ENCODE assay signal across 11 mouse cellular contexts in the genomic region with DNA sequence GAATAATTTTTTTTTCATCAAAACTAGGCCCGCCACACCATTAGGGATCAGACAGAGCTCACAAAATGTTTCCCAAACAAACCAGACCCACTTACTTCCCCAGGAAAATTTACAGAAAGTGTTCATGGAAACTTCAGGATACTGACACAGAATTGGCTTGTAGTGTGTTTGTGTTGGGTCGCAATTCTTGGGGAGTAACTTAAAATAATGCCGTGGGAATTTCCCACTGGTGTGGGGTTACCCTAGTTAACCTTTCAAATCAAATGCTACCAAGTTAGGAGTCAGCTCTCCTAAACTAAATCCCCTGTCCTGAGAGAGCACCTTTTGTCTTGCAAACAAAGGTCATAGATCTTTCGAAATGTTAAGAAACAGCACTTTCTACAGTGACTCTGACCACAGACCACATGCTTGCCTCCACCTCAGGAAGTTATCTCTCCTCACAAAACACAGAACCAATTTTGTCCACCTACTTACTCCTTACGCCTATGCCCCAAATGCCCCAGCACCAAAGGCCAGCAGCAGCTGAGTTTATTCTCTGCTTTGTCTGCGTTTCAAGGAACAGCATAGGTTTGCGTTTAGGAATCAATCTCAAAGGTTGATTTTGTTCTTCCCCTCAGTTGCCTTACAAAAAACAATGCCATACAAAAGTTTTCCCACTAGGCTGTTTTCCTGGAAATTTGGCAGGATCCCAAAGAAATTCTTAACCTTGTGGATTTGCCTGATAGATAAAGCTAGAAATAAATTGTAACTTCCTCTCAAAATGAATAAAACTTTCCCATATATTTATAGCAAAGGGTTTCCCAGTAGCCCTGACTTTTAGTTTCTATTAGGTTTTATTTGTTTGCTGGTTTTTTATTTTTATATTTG. TPM values are rescaled to one million over a fixed set of nuclear protein-coding genes. Genes with fewer than 3 reads are reported as not detected.
DNase-seq lines count a peak whose midpoint lies in the region; ATAC-seq and TF ChIP-seq lines count a peak whose summit lies in the region.
"Had no signal": no experiment of that assay in that cellular context is flagged by ENCODE, and none has a peak within 500 bp of the region (broad histone marks: within the 10 kb centered on the region; RNA-seq: fewer than 3 reads in every experiment).

No protein-coding gene starts in this region.

- TF ChIP-seq EP300 in liver, postnatal 0 days (IDR thresholded peaks at IDR 0.05; ENCODE audit: low read depth), result no peak

- H3K4me3 ChIP-seq in forebrain, embryonic 15.5 days, result no peak overlapping the region
- H3K4me3 ChIP-seq in forebrain, embryonic 14.5 days (ENCODE audit: low read depth, low read length), result no peak overlapping the region
- H3K4me3 ChIP-seq in limb, embryonic 12.5 days (replicated peaks), result no peak overlapping the region
- no peak overlapping the region for H3K4me3 ChIP-seq in limb, embryonic 10.5 days
- no peak overlapping the region for H3K4me3 ChIP-seq in embryonic fibroblast, embryonic 13.5 days (ENCODE audit: insufficient read depth, low read length)
- no peak overlapping the region for H3K4me3 ChIP-seq in liver, postnatal 0 days (ENCODE audit: low read depth, low read length)
- H3K4me3 ChIP-seq: neural tube, embryonic 12.5 days had no signal

- no peak overlapping the region for H3K9ac ChIP-seq in forebrain, embryonic 15.5 days (replicated peaks)
- H3K9ac ChIP-seq in forebrain, embryonic 14.5 days (ENCODE audit: low read length), result no peak overlapping the region
- H3K9ac ChIP-seq in limb, embryonic 12.5 days (replicated peaks), result no peak overlapping the region
- no peak overlapping the region for H3K9ac ChIP-seq in liver, postnatal 0 days (replicated peaks)
- H3K9ac ChIP-seq: neural tube, embryonic 12.5 days had no signal

- DNase-seq in forebrain, embryonic 14.5 days (ENCODE audit: low spot score), result no peak
- DNase-seq in limb, embryonic 10.5 days (ENCODE audit: low spot score), result no peak
- DNase-seq in liver, postnatal 0 days, result no peak
- no peak for DNase-seq in thymus, postnatal 4 days
- no peak for DNase-seq in layer of hippocampus, adult 9-11 months
- DNase-seq: kidney, postnatal 10 days had no signal

- no peak for ATAC-seq in forebrain, embryonic 15.5 days (replicated peaks)
- ATAC-seq in forebrain, embryonic 14.5 days, result no peak
- no peak for ATAC-seq in limb, embryonic 12.5 days (ENCODE audit: insufficient number of reproducible peaks, insufficient read depth, low FRiP score, low TSS enrichment, low read depth)
- peak; percentile 47 for ATAC-seq in liver, postnatal 0 days

- no peak for TF ChIP-seq CTCF in embryonic fibroblast, embryonic 13.5 days (IDR thresholded peaks at IDR 0.05; ENCODE audit: borderline replicate concordance, insufficient read depth, low read length)
- no peak for TF ChIP-seq CTCF in liver, postnatal 0 days (IDR thresholded peaks at IDR 0.05; ENCODE audit: low read depth)

- H3K36me3 ChIP-seq in forebrain, embryonic 15.5 days, result no peaks in the 10 kb centered on the region
- no peaks in the 10 kb centered on the region for H3K36me3 ChIP-seq in forebrain, embryonic 14.5 days (ENCODE audit: control insufficient read depth, insufficient read depth, low read length)
- H3K36me3 ChIP-seq in limb, embryonic 12.5 days, result no peaks in the 10 kb centered on the region
- H3K36me3 ChIP-seq in limb, embryonic 10.5 days, result no peaks in the 10 kb centered on the region
- H3K36me3 ChIP-seq in liver, postnatal 0 days (replicated peaks; ENCODE audit: insufficient read depth, low read length), result no peaks in the 10 kb centered on the region
- H3K36me3 ChIP-seq: neural tube, embryonic 12.5 days had no signal

- H3K9me3 ChIP-seq in forebrain, embryonic 15.5 days, result no peaks in the 10 kb centered on the region
- no peaks in the 10 kb centered on the region for H3K9me3 ChIP-seq in forebrain, embryonic 14.5 days (replicated peaks; ENCODE audit: control insufficient read depth, low read length)
- no peaks in the 10 kb centered on the region for H3K9me3 ChIP-seq in limb, embryonic 12.5 days
- H3K9me3 ChIP-seq in limb, embryonic 10.5 days (replicated peaks), result no peaks in the 10 kb centered on the region
- H3K9me3 ChIP-seq in liver, postnatal 0 days (ENCODE audit: low read length), result no peaks in the 10 kb centered on the region
- H3K9me3 ChIP-seq: neural tube, embryonic 12.5 days had no signal

- no peaks in the 10 kb centered on the region for H3K27me3 ChIP-seq in forebrain, embryonic 15.5 days
- H3K27me3 ChIP-seq in forebrain, embryonic 14.5 days (replicated peaks; ENCODE audit: control insufficient read depth, insufficient read depth, low read length), result no peaks in the 10 kb centered on the region
- H3K27me3 ChIP-seq in limb, embryonic 12.5 days, result no peaks in the 10 kb centered on the region
- H3K27me3 ChIP-seq in limb, embryonic 10.5 days (ENCODE audit: low read depth, poor library complexity, severe bottlenecking), result no peaks in the 10 kb centered on the region
- no peaks in the 10 kb centered on the region for H3K27me3 ChIP-seq in liver, postnatal 0 days (ENCODE audit: insufficient read depth, low read length)
- H3K27me3 ChIP-seq: neural tube, embryonic 12.5 days had no signal

- WGBS in forebrain, embryonic 15.5 days, result 35% methylated on average over 7 of the region's 7 CpGs
- WGBS in forebrain, embryonic 14.5 days, result 42% methylated on average over 7 of the region's 7 CpGs
- WGBS in limb, embryonic 12.5 days, result 65% methylated on average over 7 of the region's 7 CpGs
- 71% methylated on average over 7 of the region's 7 CpGs for WGBS in limb, embryonic 10.5 days
- 32% methylated on average over 7 of the region's 7 CpGs for WGBS in liver, postnatal 0 days (ENCODE audit: insufficient replicate concordance)

- no peak overlapping the region for H3K4me2 ChIP-seq in forebrain, embryonic 15.5 days (replicated peaks)
- H3K4me2 ChIP-seq in forebrain, embryonic 14.5 days (ENCODE audit: low read length), result no peak overlapping the region
- no peak overlapping the region for H3K4me2 ChIP-seq in limb, embryonic 12.5 days
- no peak overlapping the region for H3K4me2 ChIP-seq in liver, postnatal 0 days (ENCODE audit: low read depth, low read length)
- H3K4me2 ChIP-seq: neural tube, embryonic 12.5 days had no signal

- TF ChIP-seq POLR2A in embryonic fibroblast, embryonic 13.5 days (IDR thresholded peaks at IDR 0.05; ENCODE audit: low read depth, low read length), result no peak

- H3K27ac ChIP-seq in forebrain, embryonic 15.5 days (replicated peaks), result 0 out of 2 replicates have a peak overlapping the region, but pooled peaks have one; percentile 23
- no peak overlapping the region for H3K27ac ChIP-seq in forebrain, embryonic 14.5 days (ENCODE audit: low read depth, low read length)
- peak overlapping the region; percentile 64 for H3K27ac ChIP-seq in limb, embryonic 12.5 days
- no peak overlapping the region; the same call in 1 of the 2 replicates for H3K27ac ChIP-seq in limb, embryonic 10.5 days
- peak overlapping the region; percentile 58 for H3K27ac ChIP-seq in embryonic fibroblast, embryonic 13.5 days (ENCODE audit: insufficient read depth, low read length)
- peak overlapping the region; percentile 41 for H3K27ac ChIP-seq in liver, postnatal 0 days (ENCODE audit: low read depth)
- H3K27ac ChIP-seq: macrophage; neural tube, embryonic 12.5 days had no signal

- no peaks in the 10 kb centered on the region for H3K4me1 ChIP-seq in forebrain, embryonic 15.5 days
- 0 out of 2 replicates have a peak, but pooled peaks cover 3% of the 10 kb centered on the region for H3K4me1 ChIP-seq in forebrain, embryonic 14.5 days (ENCODE audit: control insufficient read depth, insufficient read depth, low read length)
- peaks cover 5% of the 10 kb centered on the region; the same call in 1 of the 2 replicates for H3K4me1 ChIP-seq in limb, embryonic 12.5 days (replicated peaks)
- H3K4me1 ChIP-seq in limb, embryonic 10.5 days, result no peaks in the 10 kb centered on the region
- peaks cover 17% of the 10 kb centered on the region for H3K4me1 ChIP-seq in embryonic fibroblast, embryonic 13.5 days (ENCODE audit: control insufficient read depth, insufficient read depth, low read length)
- peaks cover 2% of the 10 kb centered on the region; the same call in 1 of the 2 replicates for H3K4me1 ChIP-seq in liver, postnatal 0 days (ENCODE audit: insufficient read depth)
- H3K4me1 ChIP-seq: neural tube, embryonic 12.5 days had no signal

RNA-seq across cellular contexts. Expression of a gene that starts 13.7 kb away (rescaled TPM):
- polyA plus RNA-seq in forebrain, embryonic 15.5 days (2015; fragmentation: Nextera tagmentation; extraction: Ambion mirVana), result 12.6 and 15.7 TPM in 2 replicates
- 20.9 and 23.8 TPM in 2 replicates for polyA plus RNA-seq in forebrain, embryonic 14.5 days (2014; fragmentation: Nextera tagmentation; extraction: Ambion mirVana)
- 14.0 and 15.5 TPM in 2 replicates for polyA plus RNA-seq in limb, embryonic 12.5 days (2016; fragmentation: Nextera tagmentation; extraction: Ambion mirVana)
- 3.1 and 3.5 TPM in 2 replicates for polyA plus RNA-seq in limb, embryonic 10.5 days (2016; fragmentation: Nextera tagmentation; extraction: Ambion mirVana)
- polyA plus RNA-seq in embryonic fibroblast, embryonic 13.5 days (2011; ENCODE audit: insufficient read length, low read depth, missing spikeins), result 123 and 314 TPM in 2 replicates
- 26.9 and 29.5 TPM in 2 replicates for polyA plus RNA-seq in liver, postnatal 0 days (2015; fragmentation: Nextera tagmentation; extraction: Ambion mirVana)
- polyA plus RNA-seq: macrophage had no signal

Comparison
In these comparisons a context has a peak if more than half of its experiments do, and no peak if none do; other contexts are left out.
1. H3K27ac ChIP-seq: peak in forebrain, embryonic 15.5 days (single experiment), limb, embryonic 12.5 days (single experiment), embryonic fibroblast, embryonic 13.5 days (single experiment) and liver, postnatal 0 days (single experiment); none in forebrain, embryonic 14.5 days (single experiment) and limb, embryonic 10.5 days (single experiment).